Mouse (Mus musculus) intestine, postnatal 0 days (tissue): ENCODE data around the gene Vkorc1. TPM values are rescaled to one million over a fixed set of nuclear protein-coding genes. Genes with fewer than 3 reads are reported as not detected.
"Not testable (repeated sequence)": the region's sequence is repeated elsewhere in the genome, so short reads cannot be mapped to it uniquely, and the experiment has no call there.

Experiments
- ATAC-seq: fragments of 200-750 bp; cut with Nextera tagmentation; 2 replicates; pipeline ENCODE4 v1.8.0; 2017; ENCODE audit warnings: mild to moderate bottlenecking, moderate TSS enrichment, moderate library complexity
- H3K27ac ChIP-seq: fragments of 300-500 bp; sonication (generic); 2 replicates; pipeline ENCODE4 v1.5.1; 2014; ENCODE audit warnings: mild to moderate bottlenecking, low read depth, low read length, moderate library complexity
- H3K27me3 ChIP-seq: fragments of 300-500 bp; sonication (generic); replicated peaks from 2 replicates; pipeline ENCODE4 v1.6.1; 2014; ENCODE audit warnings: low read length, mixed read lengths; ENCODE audit not compliant: control insufficient read depth, insufficient read depth
- H3K36me3 ChIP-seq: fragments of 300-500 bp; sonication (generic); 2 replicates; pipeline ENCODE4 v1.6.1; 2014; ENCODE audit warnings: mild to moderate bottlenecking, moderate library complexity; ENCODE audit not compliant: control insufficient read depth, insufficient read depth
- H3K4me1 ChIP-seq: fragments of 300-500 bp; sonication (generic); replicated peaks from 2 replicates; pipeline ENCODE4 v1.6.1; 2014; ENCODE audit warnings: antibody characterized with exemption, low read length, mixed read lengths; ENCODE audit not compliant: control insufficient read depth, insufficient read depth
- H3K4me2 ChIP-seq: fragments of 300-500 bp; sonication (generic); replicated peaks from 2 replicates; pipeline ENCODE4 v1.6.1; 2014; ENCODE audit warnings: low read depth, mild to moderate bottlenecking, moderate library complexity
- H3K4me3 ChIP-seq: fragments of 300-500 bp; sonication (generic); 2 replicates; pipeline ENCODE4 v1.5.1; 2014; ENCODE audit warnings: low read depth, low read length
- H3K9ac ChIP-seq: fragments of 300-500 bp; sonication (generic); 2 replicates; pipeline ENCODE4 v1.6.1; 2014; ENCODE audit warnings: mild to moderate bottlenecking, low read depth, low read length
- H3K9me3 ChIP-seq: fragments of 300-500 bp; sonication (generic); 2 replicates; pipeline ENCODE4 v1.6.1; 2016; ENCODE audit warnings: mixed run types; ENCODE audit not compliant: control insufficient read depth
- CTCF ChIP-seq: sonication (generic); IDR thresholded peaks from 2 replicates; pipeline ENCODE4 v1.5.1; 2016; ENCODE audit warnings: low read depth, mild to moderate bottlenecking, control low read depth, antibody characterized with exemption, moderate library complexity
- WGBS: fragments of 180-500 bp; shearing (Covaris S2); extraction: QIAGEN DNeasy Blood & Tissue Kit; methylation state at CpG from one replicate; pipeline ENCODE4 v1.1.7; 2014; 5-methylcytosine and 5-hydroxymethylcytosine counted together
- polyA plus RNA-seq: library from polyadenylated mRNA; unstranded; fragments of >200 nt; fragmentation: Nextera tagmentation; extraction: Ambion mirVana; gene quantifications from 2 replicates; pipeline ENCODE4 v1.2.1, GENCODE M21; 2015

Vkorc1 gene
- polyA plus RNA-seq, result 194 and 219 TPM in 2 replicates

DNA sequence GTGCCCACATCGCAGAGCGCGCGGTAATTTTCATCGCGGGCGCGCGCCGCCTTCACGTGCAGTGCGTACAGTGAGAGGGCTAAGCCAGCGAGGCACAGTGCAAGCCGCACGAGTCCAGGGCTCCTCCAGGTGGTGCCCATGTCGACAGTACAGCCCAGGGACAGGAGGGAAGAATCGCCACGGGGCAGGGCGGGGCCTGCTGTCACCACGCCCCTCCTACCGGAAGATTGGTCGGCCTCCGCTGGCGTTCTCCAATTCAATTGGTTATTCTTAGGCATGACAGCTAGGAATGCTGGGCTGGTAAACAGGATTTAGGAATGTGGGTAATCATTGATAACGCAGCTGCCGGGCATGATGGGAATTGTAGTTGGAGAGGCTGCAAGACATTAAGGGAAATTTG, at the start of gene Vkorc1, which contains the start of gene Gm21974:
TSS of gene Vkorc1 (minus strand) at position 176 of the 400 bp plus-strand sequence.
TSS of gene Gm21974 (minus strand) at position 13 of the 400 bp plus-strand sequence.
- peak within 1 kb of the TSS; percentile 87 for H3K4me2 ChIP-seq
- no peaks in the 10 kb centered on the region for H3K27me3 ChIP-seq
- TF ChIP-seq CTCF, result peak; percentile 75
- H3K9ac ChIP-seq, result peak within 1 kb of the TSS; percentile 51
- peaks cover 20% of the 10 kb centered on the region; the same call in 1 of the 2 replicates for H3K36me3 ChIP-seq
- ATAC-seq, result peak; percentile 88
- H3K4me1 ChIP-seq, result peaks cover 6% of the 10 kb centered on the region; the same call in 1 of the 2 replicates
- no peaks in the 10 kb centered on the region for H3K9me3 ChIP-seq
- peak within 1 kb of the TSS; percentile 58 for H3K4me3 ChIP-seq
- H3K27ac ChIP-seq, result peak within 1 kb of the TSS; percentile 79
- 0% methylated on average over 26 of the region's 26 CpGs for WGBS

GRCm38 (mm10) chr7:127944614-127945013, 49.2 kb upstream of the Vkorc1 start:
- H3K9ac ChIP-seq, result no peak overlapping the region
- H3K4me3 ChIP-seq, result no peak overlapping the region
- 9% methylated on average over 23 of the region's 23 CpGs for WGBS
- no peaks in the 10 kb centered on the region for H3K4me1 ChIP-seq
- H3K36me3 ChIP-seq, result no peaks in the 10 kb centered on the region
- peaks cover 11% of the 10 kb centered on the region for H3K27me3 ChIP-seq
- TF ChIP-seq CTCF, result no peak
- no peak overlapping the region for H3K27ac ChIP-seq
- no peaks in the 10 kb centered on the region for H3K9me3 ChIP-seq
- ATAC-seq, result peak; percentile 19; the same call in 1 of the 2 replicates
- H3K4me2 ChIP-seq, result peak overlapping the region; percentile 4; the same call in 1 of the 2 replicates

DNA sequence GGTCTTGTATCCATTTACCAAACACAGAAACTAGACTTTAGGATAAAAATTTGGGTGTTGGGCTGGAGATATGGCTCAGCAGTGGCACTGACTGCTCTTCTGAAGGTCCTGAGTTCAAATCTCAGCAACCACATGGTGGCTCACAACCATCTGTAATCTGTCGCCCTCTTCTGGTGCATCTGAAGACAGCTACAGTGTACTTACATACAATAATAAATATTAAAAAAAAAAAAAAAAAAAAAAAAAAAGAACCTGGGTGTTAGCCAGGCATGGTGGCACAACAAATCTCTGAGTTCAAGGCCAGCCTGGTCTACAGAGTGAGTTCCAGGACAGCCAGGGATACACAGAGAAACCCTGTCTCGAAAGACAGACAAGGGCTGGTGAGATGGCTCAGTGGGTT, 46.7 kb upstream of the Vkorc1 start:
- not testable (repeated sequence) for H3K27ac ChIP-seq, H3K4me3 ChIP-seq, H3K9ac ChIP-seq, H3K4me1 ChIP-seq, H3K4me2 ChIP-seq, H3K36me3 ChIP-seq, H3K9me3 ChIP-seq, ATAC-seq
- WGBS, result 51% methylated on average over 2 of the region's 2 CpGs
- peaks cover 11% of the 10 kb centered on the region for H3K27me3 ChIP-seq
- TF ChIP-seq CTCF, result peak; percentile 51

GRCm38 (mm10) chr7:127936216-127936884, 40.9 kb upstream of the Vkorc1 start:
- 54% methylated on average over 18 of the region's 18 CpGs for WGBS
- H3K4me2 ChIP-seq, result peak overlapping the region; percentile 100
- ATAC-seq, result no peak
- H3K36me3 ChIP-seq, result no peaks in the 10 kb centered on the region
- no peak for TF ChIP-seq CTCF
- no peak overlapping the region for H3K27ac ChIP-seq
- H3K4me3 ChIP-seq, result peak overlapping the region; percentile 70
- no peaks in the 10 kb centered on the region for H3K27me3 ChIP-seq
- H3K9me3 ChIP-seq, result no peaks in the 10 kb centered on the region
- H3K9ac ChIP-seq, result peak overlapping the region; percentile 68
- H3K4me1 ChIP-seq, result 0 out of 2 replicates have a peak, but pooled peaks cover 4% of the 10 kb centered on the region

GRCm38 (mm10) chr7:127935748-127936159, 40.3 kb upstream of the Vkorc1 start:
- ATAC-seq, result peak; percentile 38

GRCm38 (mm10) chr7:127935028-127935722, 39.8 kb upstream of the Vkorc1 start:
- peaks cover 4% of the 10 kb centered on the region; the same call in 1 of the 2 replicates for H3K4me1 ChIP-seq
- peak overlapping the region; percentile 100 for H3K4me2 ChIP-seq
- H3K9ac ChIP-seq, result peak overlapping the region; percentile 68
- peak overlapping the region; percentile 70 for H3K4me3 ChIP-seq
- no peaks in the 10 kb centered on the region for H3K9me3 ChIP-seq
- peak; percentile 99 for TF ChIP-seq CTCF
- H3K27me3 ChIP-seq, result no peaks in the 10 kb centered on the region
- 6% methylated on average over 31 of the region's 32 CpGs for WGBS
- no peaks in the 10 kb centered on the region for H3K36me3 ChIP-seq
- H3K27ac ChIP-seq, result peak overlapping the region; percentile 41; the same call in 1 of the 2 replicates
- ATAC-seq, result peak; percentile 89

More at GRCm38 (mm10) chr7:127935748-127936159, 40.3 kb upstream of the Vkorc1 start:
- Histone ChIP-seq H3K4me3 (peak overlapping the region; percentile 70), H3K4me2 (peak overlapping the region; percentile 100), H3K36me3 (no peaks in the 10 kb centered on the region), H3K27me3 (no peaks in the 10 kb centered on the region), H3K4me1 (peaks cover 4% of the 10 kb centered on the region; the same call in 1 of the 2 replicates), H3K9me3 (no peaks in the 10 kb centered on the region), H3K27ac (peak overlapping the region; percentile 41; the same call in 1 of the 2 replicates), H3K9ac (peak overlapping the region; percentile 68)
- under 1% methylated on average over 38 of the region's 38 CpGs for WGBS
- TF ChIP-seq CTCF, result no peak
